Mouse (Mus musculus) liver, embryonic 13.5 days (tissue): ENCODE measurements around the gene Phldb2. TPM values are rescaled to one million over a fixed set of nuclear protein-coding genes. Genes with fewer than 3 reads are reported as not detected.

Experiments
- ATAC-seq: fragments of 200-750 bp; cut with Nextera tagmentation; 2 replicates; pipeline ENCODE4 v1.8.0; 2017; ENCODE audit warnings: low read depth, mild to moderate bottlenecking, moderate number of reproducible peaks, moderate library complexity
- DNase-seq: peaks from one replicate; pipeline ENCODE4 v3.0.0; 2022
- H3K27ac ChIP-seq: fragments of 300-500 bp; sonication (generic); 2 replicates; pipeline ENCODE4 v1.5.1; 2015; ENCODE audit warnings: moderate library complexity, mild to moderate bottlenecking, inconsistent platforms
- H3K27me3 ChIP-seq: fragments of 300-500 bp; sonication (generic); 2 replicates; pipeline ENCODE4 v1.6.1; 2015; ENCODE audit warnings: mild to moderate bottlenecking, inconsistent platforms
- H3K36me3 ChIP-seq: fragments of 300-500 bp; sonication (generic); 2 replicates; pipeline ENCODE4 v1.6.1; 2015; ENCODE audit warnings: mild to moderate bottlenecking, inconsistent platforms
- H3K4me1 ChIP-seq: fragments of 300-500 bp; sonication (generic); replicated peaks from 2 replicates; pipeline ENCODE4 v1.6.1; 2015; ENCODE audit warnings: inconsistent platforms
- H3K4me2 ChIP-seq: fragments of 300-500 bp; sonication (generic); 2 replicates; pipeline ENCODE4 v1.6.1; 2015; ENCODE audit warnings: inconsistent platforms, mild to moderate bottlenecking, moderate library complexity
- H3K4me3 ChIP-seq: fragments of 300-500 bp; sonication (generic); replicated peaks from 2 replicates; pipeline ENCODE4 v1.5.1; 2015; ENCODE audit warnings: mild to moderate bottlenecking, inconsistent platforms
- H3K9ac ChIP-seq: fragments of 300-500 bp; sonication (generic); 2 replicates; pipeline ENCODE4 v1.6.1; 2015; ENCODE audit warnings: mild to moderate bottlenecking, inconsistent platforms
- H3K9me3 ChIP-seq: fragments of 300-500 bp; sonication (generic); replicated peaks from 2 replicates; pipeline ENCODE4 v1.6.1; 2016; ENCODE audit warnings: inconsistent platforms
- WGBS: fragments of 180-500 bp; shearing (Covaris S2); methylation state at CpG from one replicate; pipeline ENCODE4 v1.1.7; 2015; ENCODE audit not compliant: insufficient replicate concordance; 5-methylcytosine and 5-hydroxymethylcytosine counted together
- polyA plus RNA-seq: library from polyadenylated mRNA; unstranded; fragments of >200 nt; fragmentation: Nextera tagmentation; extraction: Ambion mirVana; gene quantifications from 2 replicates; pipeline ENCODE4 v1.2.1, GENCODE M21; 2015

Gene Phldb2
- polyA plus RNA-seq, 1 experiment from 2014 or later: 12.9 TPM

DNA sequence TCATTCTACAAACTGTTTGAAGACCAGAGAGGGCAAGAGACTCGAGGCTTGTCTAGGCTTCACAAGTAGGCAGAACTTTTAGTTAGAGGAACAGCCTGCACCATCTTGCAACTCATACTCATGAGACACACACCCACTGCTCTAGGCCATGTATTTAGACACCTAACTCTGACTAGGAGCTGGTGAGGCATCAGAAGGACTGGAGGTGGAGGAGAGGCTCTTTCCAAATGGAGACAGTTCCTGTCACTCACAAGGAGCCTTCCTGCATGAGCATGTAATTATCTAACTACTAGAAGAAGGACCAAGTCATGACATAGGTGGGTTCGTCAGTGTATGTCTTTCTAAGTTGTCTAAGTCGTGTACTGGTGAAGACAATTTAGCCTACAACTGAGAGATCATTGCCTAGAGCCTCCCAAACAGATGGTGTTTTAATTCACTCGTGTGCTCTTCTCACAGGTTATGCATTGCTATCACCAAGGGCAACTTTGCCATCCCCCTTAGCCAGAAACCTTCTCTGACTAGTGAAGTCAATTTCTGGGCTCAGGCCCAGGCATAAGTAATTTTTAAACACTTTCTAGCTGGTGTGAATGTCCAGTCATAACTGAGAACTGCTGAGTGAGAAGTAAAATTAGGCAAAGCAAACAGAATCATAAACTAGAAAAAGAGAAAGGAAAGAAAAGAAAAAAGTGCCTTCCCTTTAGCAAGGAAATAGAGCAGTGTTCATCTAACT lies 62.8 kb downstream of the Phldb2 start:
- Histone ChIP-seq H3K9ac (no peak overlapping the region), H3K4me3 (no peak overlapping the region), H3K27me3 (no peaks in the 10 kb centered on the region), H3K36me3 (no peaks in the 10 kb centered on the region), H3K4me2 (no peak overlapping the region), H3K9me3 (no peaks in the 10 kb centered on the region), H3K27ac (no peak overlapping the region), H3K4me1 (peaks cover 9% of the 10 kb centered on the region)
- no peak for ATAC-seq
- DNase-seq: no peak
- 49% methylated on average over 4 of the region's 4 CpGs for WGBS

DNA sequence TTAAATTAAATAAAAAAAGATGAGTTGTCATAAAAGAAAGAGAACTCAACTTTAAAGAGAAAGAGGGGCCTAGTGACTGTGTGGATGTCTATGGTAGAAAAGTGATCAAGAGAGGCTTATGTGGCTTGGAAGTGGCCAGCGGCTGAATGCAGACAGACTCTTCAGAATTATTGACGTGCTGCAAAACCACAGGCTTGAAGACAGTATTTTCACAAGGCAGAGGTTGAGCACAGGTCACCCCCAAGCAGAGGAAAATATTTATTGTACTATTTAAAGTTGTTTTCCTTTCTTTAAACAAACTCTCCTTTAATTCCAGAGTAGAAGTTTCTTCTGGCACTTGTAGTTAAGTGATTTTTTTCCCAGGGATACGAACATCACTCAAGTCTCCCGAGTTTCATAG lies 63.8 kb downstream of the Phldb2 start:
- Histone ChIP-seq H3K9ac (no peak overlapping the region), H3K27ac (no peak overlapping the region), H3K27me3 (no peaks in the 10 kb centered on the region), H3K4me2 (no peak overlapping the region), H3K4me1 (peaks cover 9% of the 10 kb centered on the region), H3K4me3 (no peak overlapping the region), H3K9me3 (no peaks in the 10 kb centered on the region), H3K36me3 (no peaks in the 10 kb centered on the region)
- ATAC-seq (no peak), DNase-seq (no peak)
- 54% methylated on average over 4 of the region's 4 CpGs for WGBS

DNA sequence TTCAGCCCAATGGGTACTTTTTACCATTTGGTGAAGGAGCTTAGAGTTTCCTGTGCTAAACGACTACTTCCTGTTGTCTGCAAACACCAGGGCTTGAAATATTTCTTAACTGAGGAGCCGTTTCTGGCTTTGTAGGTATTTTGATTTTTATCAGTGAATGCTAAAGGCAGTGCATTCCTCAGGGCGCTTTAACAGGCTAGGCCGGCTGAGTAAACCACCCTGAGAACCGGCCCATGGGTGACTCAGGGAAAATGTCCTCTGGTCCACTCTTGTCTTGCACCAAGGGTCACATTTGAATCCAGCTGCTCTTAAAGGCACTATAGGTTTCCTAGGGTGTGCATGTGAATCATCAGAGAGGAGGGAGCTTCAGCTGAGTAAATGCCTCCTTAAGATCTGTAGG lies 66.8 kb downstream of the Phldb2 start:
- ATAC-seq (no peak), DNase-seq (no peak)
- Histone ChIP-seq H3K4me3 (no peak overlapping the region), H3K4me1 (0 out of 2 replicates have a peak, but pooled peaks cover 4% of the 10 kb centered on the region), H3K36me3 (no peaks in the 10 kb centered on the region), H3K9ac (no peak overlapping the region), H3K4me2 (no peak overlapping the region), H3K27me3 (no peaks in the 10 kb centered on the region), H3K9me3 (no peaks in the 10 kb centered on the region), H3K27ac (no peak overlapping the region)
- 18% methylated on average over 5 of the region's 5 CpGs for WGBS

DNA sequence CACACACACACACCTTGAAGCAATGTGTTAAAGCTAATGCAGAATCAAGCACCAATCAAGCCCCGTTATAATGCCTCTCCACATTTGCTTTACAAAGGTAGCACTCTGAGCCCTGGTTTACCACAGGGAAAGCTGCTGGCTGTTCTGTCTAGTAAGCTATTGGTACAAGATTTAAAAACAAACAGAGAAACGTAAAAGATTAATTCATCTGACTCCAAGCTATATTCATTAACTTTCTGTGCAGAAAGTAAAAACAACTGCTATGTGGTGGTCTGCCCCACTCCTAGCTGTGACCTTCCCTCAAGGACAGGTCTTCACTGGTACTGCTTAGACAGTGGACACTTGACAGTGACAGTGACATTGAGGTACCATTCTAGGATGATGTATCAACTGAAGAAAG lies 69.2 kb downstream of the Phldb2 start:
- H3K36me3 ChIP-seq: no peaks in the 10 kb centered on the region
- ATAC-seq: no peak
- WGBS: 59% methylated on average over 2 of the region's 2 CpGs
- H3K9me3 ChIP-seq: no peaks in the 10 kb centered on the region
- H3K4me1 ChIP-seq: 0 out of 2 replicates have a peak, but pooled peaks cover 4% of the 10 kb centered on the region
- no peaks in the 10 kb centered on the region for H3K27me3 ChIP-seq
- H3K4me3 ChIP-seq: no peak overlapping the region
- no peak overlapping the region for H3K27ac ChIP-seq
- DNase-seq: no peak
- no peak overlapping the region for H3K4me2 ChIP-seq
- no peak overlapping the region for H3K9ac ChIP-seq

DNA sequence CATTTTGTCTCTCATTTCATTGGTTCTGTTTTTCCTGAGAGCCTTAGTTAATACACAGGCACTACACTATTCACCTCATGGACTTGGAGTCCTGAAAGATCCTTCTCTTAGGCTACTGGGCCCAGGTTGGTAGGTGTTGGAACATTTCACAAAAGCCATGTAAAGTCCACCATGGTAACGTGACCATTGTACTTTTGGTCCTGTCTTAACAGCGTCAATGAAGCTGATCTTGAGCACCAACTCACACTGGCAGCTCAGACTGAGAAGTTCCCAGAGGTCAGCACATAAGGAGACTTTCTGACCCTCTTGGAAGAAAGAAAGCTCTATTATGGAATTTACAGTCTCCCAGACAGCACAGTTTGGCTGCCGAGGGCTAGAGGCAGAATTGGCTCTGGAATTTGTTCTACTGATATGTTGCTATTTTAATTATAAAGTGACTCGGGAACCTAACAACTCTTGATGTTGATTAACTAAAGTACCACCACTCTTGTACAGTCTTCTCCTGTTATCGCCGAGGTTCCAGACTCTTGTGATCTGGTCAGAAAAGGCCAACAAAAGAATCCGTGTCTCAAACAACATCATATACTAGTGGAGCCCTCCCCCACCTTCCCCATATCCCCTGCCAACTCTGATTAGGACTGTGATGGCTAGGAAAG lies 72.1 kb downstream of the Phldb2 start:
- ATAC-seq (no peak), DNase-seq (no peak)
- H3K9ac ChIP-seq: no peak overlapping the region
- no peaks in the 10 kb centered on the region for H3K36me3 ChIP-seq
- H3K27ac ChIP-seq: no peak overlapping the region
- H3K9me3 ChIP-seq: no peaks in the 10 kb centered on the region
- no peak overlapping the region for H3K4me2 ChIP-seq
- H3K4me1 ChIP-seq: no peaks in the 10 kb centered on the region
- no peak overlapping the region for H3K4me3 ChIP-seq
- H3K27me3 ChIP-seq: no peaks in the 10 kb centered on the region
- WGBS: 65% methylated on average over 7 of the region's 7 CpGs

DNA sequence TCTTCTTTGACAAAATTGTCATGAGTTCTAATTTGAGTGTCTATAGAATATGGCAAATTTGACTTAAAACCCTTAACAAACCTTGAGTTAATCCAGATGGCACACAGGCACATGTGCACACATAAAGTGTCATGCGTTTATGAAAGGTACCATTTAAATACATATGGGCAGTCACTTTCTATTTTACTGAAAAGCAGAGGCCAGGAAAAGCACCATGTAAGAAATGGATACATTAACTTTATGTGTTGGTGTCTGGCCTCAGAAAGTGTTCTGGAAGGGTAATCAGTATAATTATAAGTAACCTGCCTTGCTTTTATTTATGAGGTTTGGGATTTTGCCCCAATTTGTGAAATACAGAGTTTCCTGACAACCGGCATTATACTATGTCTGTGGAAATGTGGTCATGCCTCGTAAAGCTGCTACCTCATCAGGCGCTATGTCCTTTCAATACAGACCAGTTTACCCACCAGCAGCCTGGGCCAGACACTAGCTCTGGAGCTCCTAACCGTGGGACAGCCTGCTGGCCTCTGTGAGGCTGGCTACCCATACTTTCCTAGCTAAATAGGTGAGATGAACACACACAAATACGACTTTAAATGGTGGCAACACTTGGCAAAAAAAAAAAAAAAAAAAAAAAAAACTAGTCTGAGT lies 73.2 kb downstream of the Phldb2 start:
- no peak overlapping the region for H3K27ac ChIP-seq
- H3K9ac ChIP-seq: no peak overlapping the region
- ATAC-seq (no peak), DNase-seq (no peak)
- no peak overlapping the region for H3K4me2 ChIP-seq
- no peaks in the 10 kb centered on the region for H3K9me3 ChIP-seq
- WGBS: 69% methylated on average over 6 of the region's 6 CpGs
- no peaks in the 10 kb centered on the region for H3K27me3 ChIP-seq
- H3K36me3 ChIP-seq: no peaks in the 10 kb centered on the region
- H3K4me1 ChIP-seq: no peaks in the 10 kb centered on the region
- H3K4me3 ChIP-seq: no peak overlapping the region

DNA sequence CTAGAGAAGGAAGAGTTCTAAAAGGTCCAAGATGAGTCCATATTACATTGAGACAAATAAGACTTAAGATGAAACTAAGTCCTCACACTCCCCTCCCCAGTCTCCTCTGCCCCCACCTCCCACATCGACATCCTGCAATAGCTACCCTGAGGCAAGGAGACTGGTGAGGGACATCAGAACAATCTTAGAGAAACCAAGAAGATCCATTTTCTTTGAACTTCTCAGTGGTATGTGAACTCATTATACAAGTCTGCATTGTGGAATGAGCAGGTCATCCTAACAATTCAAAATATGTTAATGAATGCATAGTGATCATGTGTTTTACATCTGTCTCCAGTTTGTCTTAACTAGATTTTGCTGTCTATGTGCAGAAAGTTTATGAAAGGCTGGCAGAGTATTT lies 75.7 kb downstream of the Phldb2 start:
- H3K4me1 ChIP-seq: no peaks in the 10 kb centered on the region
- H3K9ac ChIP-seq: no peak overlapping the region
- H3K27me3 ChIP-seq: no peaks in the 10 kb centered on the region
- 48% methylated on average over 1 of the region's 1 CpGs for WGBS
- ATAC-seq (no peak), DNase-seq (no peak)
- H3K4me3 ChIP-seq: no peak overlapping the region
- H3K36me3 ChIP-seq: no peaks in the 10 kb centered on the region
- no peak overlapping the region for H3K27ac ChIP-seq
- no peaks in the 10 kb centered on the region for H3K9me3 ChIP-seq
- H3K4me2 ChIP-seq: no peak overlapping the region

DNA sequence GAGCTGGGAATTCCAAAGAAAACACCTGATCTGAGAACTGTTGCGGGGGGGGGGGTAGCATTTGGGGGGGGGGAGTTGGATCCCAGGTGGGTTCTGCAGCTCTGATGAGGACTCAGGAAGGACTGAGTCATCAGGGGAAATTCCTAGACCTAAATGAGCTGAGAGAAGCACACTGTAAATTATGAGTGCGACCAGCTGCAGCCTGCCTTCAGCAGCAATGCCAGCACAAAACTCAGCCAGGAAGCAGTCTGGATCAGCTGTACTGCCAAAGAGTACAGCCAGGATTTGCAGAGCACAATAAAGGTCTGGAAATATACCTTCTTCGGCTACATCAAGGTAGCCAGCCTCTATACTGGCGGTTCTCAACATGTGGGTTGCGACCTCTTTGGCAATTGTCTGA lies 76.2 kb downstream of the Phldb2 start:
- H3K4me2 ChIP-seq: no peak overlapping the region
- no peak overlapping the region for H3K4me3 ChIP-seq
- H3K27ac ChIP-seq: no peak overlapping the region
- DNase-seq (no peak), ATAC-seq (no peak)
- no peaks in the 10 kb centered on the region for H3K36me3 ChIP-seq
- no peaks in the 10 kb centered on the region for H3K27me3 ChIP-seq
- no peak overlapping the region for H3K9ac ChIP-seq
- WGBS: 59% methylated on average over 5 of the region's 5 CpGs
- no peaks in the 10 kb centered on the region for H3K4me1 ChIP-seq
- H3K9me3 ChIP-seq: no peaks in the 10 kb centered on the region

DNA sequence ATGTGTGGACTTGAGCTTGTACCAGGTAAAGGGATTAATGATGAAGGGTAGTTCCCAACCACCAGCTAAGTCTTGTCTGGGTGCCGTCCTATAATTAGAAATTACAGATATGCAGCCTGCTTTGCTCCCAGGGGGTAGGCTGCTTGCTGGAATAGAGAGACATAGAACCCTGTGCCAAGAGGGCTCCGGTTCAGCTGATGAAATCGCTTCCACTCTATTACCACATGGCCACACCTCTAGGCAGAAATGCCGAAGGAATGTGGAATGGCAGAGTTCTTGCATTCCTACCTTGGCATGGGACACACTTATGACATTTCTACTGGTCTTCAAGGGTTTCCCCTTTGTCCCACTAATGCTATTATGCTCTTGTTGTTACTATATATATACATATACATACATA lies 80.0 kb downstream of the Phldb2 start:
- no peak overlapping the region for H3K4me3 ChIP-seq
- ATAC-seq (no peak), DNase-seq (no peak)
- no peak overlapping the region for H3K9ac ChIP-seq
- no peaks in the 10 kb centered on the region for H3K4me1 ChIP-seq
- H3K27ac ChIP-seq: no peak overlapping the region
- no peaks in the 10 kb centered on the region for H3K9me3 ChIP-seq
- 67% methylated on average over 4 of the region's 4 CpGs for WGBS
- no peaks in the 10 kb centered on the region for H3K27me3 ChIP-seq
- no peak overlapping the region for H3K4me2 ChIP-seq
- H3K36me3 ChIP-seq: no peaks in the 10 kb centered on the region

DNA sequence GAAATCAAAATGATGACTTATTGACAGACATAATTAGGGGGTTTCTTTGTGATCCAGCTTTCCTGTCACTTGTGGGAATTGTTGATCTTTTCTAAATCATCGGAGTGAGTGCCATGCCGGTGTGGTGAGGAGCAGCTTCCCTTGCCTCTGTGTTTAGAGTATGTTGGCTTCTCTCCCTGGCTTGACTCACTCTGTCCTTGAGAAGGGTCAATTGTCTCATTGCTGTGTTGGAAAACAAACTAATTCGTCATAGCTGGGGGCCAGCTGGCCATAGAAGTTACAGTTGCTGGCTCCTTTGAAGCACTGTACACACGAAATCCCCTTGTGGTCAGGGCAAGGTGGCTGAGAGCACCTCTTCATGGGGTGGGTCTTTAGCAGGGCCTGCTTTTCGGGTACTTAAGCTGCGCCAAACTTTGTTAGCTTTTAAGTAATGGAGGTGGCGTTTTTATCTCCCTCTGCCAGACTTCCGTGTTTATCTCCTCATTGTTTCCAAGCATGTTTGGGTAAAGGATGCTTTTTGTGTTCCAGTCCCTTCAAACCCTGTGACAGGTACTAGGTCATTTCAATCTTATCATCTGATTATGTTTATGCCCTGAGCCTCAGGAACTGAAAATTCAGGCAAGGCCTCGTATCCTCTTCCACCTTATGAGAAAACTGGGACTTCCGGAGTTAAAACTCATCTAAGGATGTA lies 82.0 kb downstream of the Phldb2 start:
- H3K27ac ChIP-seq: no peak overlapping the region
- H3K9me3 ChIP-seq: no peaks in the 10 kb centered on the region
- WGBS: 34% methylated on average over 10 of the region's 10 CpGs
- H3K4me1 ChIP-seq: no peaks in the 10 kb centered on the region
- no peak for ATAC-seq
- H3K27me3 ChIP-seq: no peaks in the 10 kb centered on the region
- H3K9ac ChIP-seq: no peak overlapping the region
- no peak overlapping the region for H3K4me3 ChIP-seq
- no peak for DNase-seq
- no peak overlapping the region for H3K4me2 ChIP-seq
- H3K36me3 ChIP-seq: no peaks in the 10 kb centered on the region

DNA sequence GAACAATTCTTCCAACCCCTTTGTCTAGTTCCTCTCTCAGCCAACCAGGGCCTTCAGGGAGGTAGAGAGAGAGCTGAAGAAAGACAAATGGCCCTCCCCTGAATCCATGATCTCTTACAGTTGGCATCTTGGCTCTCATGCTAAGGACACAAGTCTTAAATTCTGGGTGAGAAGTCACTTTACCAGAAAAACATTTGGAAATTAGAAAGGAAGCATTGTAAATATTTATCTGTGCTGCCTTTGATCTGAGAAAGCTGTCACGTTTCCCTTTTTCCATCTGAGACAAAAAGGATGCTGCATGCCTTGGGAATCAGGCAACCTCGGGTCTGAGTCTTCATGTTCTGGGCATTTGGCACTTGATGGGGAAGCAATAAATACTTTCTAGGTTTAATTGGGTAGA lies 82.7 kb downstream of the Phldb2 start:
- no peak for ATAC-seq
- Histone ChIP-seq H3K27ac (no peak overlapping the region), H3K4me3 (no peak overlapping the region), H3K36me3 (no peaks in the 10 kb centered on the region), H3K27me3 (no peaks in the 10 kb centered on the region), H3K9me3 (no peaks in the 10 kb centered on the region), H3K4me2 (no peak overlapping the region), H3K4me1 (no peaks in the 10 kb centered on the region), H3K9ac (no peak overlapping the region)
- 42% methylated on average over 2 of the region's 2 CpGs for WGBS
- DNase-seq: no peak
